Mouse (Mus musculus) central nervous system, embryonic 14 days (tissue): ENCODE results near the gene Gpr157. TPM values are rescaled to one million over a fixed set of nuclear protein-coding genes. Genes with fewer than 3 reads are reported as not detected.

Source experiments
- polyA plus RNA-seq: library from polyadenylated mRNA; depleted of rRNA; stranded (reverse); fragments of >200 nt; gene quantifications from 2 replicates; pipeline ENCODE4 v1.2.3, GENCODE M21; 2012; rRNA removed

The Gpr157 gene
- 0.63 and 1.2 TPM in 2 replicates for polyA plus RNA-seq

DNA sequence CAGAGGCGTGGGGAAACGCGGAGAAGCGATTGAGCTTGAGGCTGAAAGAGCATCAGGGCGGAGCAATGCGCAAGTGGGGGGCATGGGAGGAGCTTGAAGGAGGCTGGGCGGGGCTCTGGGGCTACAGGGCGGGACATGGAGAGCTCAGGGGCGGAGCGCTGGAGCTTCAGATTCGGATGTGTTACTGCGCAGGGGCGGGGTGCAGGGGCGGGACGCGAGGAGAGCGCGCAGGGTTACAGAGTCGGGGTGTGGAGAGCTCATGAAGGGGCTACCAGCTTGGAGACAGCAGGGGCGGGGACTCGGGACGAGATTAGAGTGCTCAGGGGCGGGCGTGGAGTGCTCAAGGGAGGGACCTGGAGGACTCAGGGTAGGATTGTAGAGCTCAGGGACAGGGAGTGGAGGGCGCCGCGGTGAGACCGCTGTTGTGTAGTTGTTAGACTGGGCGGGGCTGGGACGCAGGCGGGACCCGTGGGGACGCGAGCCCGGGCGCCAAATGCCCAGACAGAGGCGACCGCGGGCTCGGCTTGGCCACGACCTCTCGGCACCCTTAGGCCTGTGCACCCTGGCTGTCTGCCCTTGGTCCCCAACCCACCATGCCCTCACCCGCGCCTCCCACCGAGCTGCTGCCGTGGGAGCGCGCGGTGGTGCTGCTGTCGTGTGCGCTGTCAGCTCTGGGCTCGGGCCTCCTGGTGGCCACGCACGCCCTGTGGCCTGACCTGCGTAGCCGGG lies at the start of gene Gpr157:
Gpr157 (plus strand) TSS at position 205 of the 729 bp plus-strand sequence.

DNA sequence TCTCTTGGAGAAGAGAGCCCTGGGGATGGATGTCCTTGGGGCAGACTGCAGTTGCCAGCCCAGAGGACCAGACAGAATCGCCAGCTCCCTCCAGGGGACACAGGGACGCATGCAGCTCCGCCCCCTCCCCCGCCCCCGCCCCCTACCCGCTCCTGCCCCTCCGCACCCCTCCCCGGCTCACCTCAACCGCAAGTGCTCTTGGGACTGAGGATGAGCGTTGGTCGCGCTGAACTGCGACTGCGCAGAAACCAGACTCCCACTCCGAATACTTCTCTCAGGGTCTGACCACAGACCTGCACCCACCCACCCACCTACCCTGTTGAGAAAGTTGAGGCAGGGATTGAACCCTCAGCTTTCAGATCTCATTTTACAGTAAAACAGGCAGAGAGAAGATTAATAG lies 31.9 kb downstream of the Gpr157 start, which contains the start of gene Slc2a5:
Slc2a5 (plus strand) TSS at position 229 of the 400 bp plus-strand sequence.

Other genes starting within 250 kb of the Gpr157 start
- 6.0 and 7.3 TPM in 2 replicates for gene Spsb1, start 132.3 kb upstream of the Gpr157 start, polyA plus RNA-seq
- gene H6pd, start 78.3 kb upstream of the Gpr157 start, polyA plus RNA-seq = 3.9 and 7.6 TPM in 2 replicates
- gene Slc2a5, start 31.9 kb downstream of the Gpr157 start, polyA plus RNA-seq = 1.8 and 2.1 TPM in 2 replicates
- not detected in 2 replicates for gene Slc2a7, start 61.6 kb downstream of the Gpr157 start, polyA plus RNA-seq
- gene Car6, start 114.0 kb downstream of the Gpr157 start, polyA plus RNA-seq = 0.05 and 0.31 TPM in 2 replicates
- 438 and 445 TPM in 2 replicates for gene Eno1, start 149.4 kb downstream of the Gpr157 start, polyA plus RNA-seq
- gene Rere, start 194.3 kb downstream of the Gpr157 start, polyA plus RNA-seq = 49.3 and 58.2 TPM in 2 replicates